In genomic region chr7:127613501-127613900, GRCm38 (mm10) we compare ENCODE assay signal across 8 mouse cellular contexts. TPM values are rescaled to one million over a fixed set of nuclear protein-coding genes. Genes with fewer than 3 reads are reported as not detected.
DNase-seq lines count a peak whose midpoint lies in the region; ATAC-seq lines count a peak whose summit lies in the region.
"Had no signal": no experiment of that assay in that cellular context is flagged by ENCODE, and none has a peak within 500 bp of the region (broad histone marks: within the 10 kb centered on the region; RNA-seq: fewer than 3 reads in every experiment).

No protein-coding gene starts in this region.

- H3K4me1 ChIP-seq in brown adipose tissue, adult 24 weeks (ENCODE audit: control insufficient read depth, insufficient read depth, insufficient read length, low read length) = peaks cover 7% of the 10 kb centered on the region; the same call in 1 of the 2 replicates
- peaks cover 3% of the 10 kb centered on the region; the same call in 1 of the 2 replicates for H3K4me1 ChIP-seq in embryonic facial prominence, embryonic 11.5 days (ENCODE audit: control insufficient read depth, insufficient read depth, low read length)
- peaks cover 14% of the 10 kb centered on the region for H3K4me1 ChIP-seq in hindbrain, embryonic 16.5 days (ENCODE audit: control insufficient read depth, insufficient read depth, low read depth, low read length)
- H3K4me1 ChIP-seq in liver, embryonic 16.5 days (ENCODE audit: control insufficient read depth, low read depth, low read length) = peaks cover 10% of the 10 kb centered on the region

- H3K27me3 ChIP-seq in embryonic facial prominence, embryonic 11.5 days (ENCODE audit: control insufficient read depth, insufficient read depth, low read length) = no peaks in the 10 kb centered on the region
- no peaks in the 10 kb centered on the region for H3K27me3 ChIP-seq in hindbrain, embryonic 16.5 days (replicated peaks; ENCODE audit: control insufficient read depth, insufficient read depth, low read length)
- peaks cover 14% of the 10 kb centered on the region for H3K27me3 ChIP-seq in liver, embryonic 16.5 days (ENCODE audit: control insufficient read depth, insufficient read depth, low read depth, low read length)

- no peak overlapping the region for H3K9ac ChIP-seq in embryonic facial prominence, embryonic 11.5 days (replicated peaks; ENCODE audit: low read length)
- no peak overlapping the region for H3K9ac ChIP-seq in hindbrain, embryonic 16.5 days (ENCODE audit: low read depth, low read length)
- no peak overlapping the region for H3K9ac ChIP-seq in liver, embryonic 16.5 days (ENCODE audit: low read depth, low read length)

- H3K36me3 ChIP-seq in embryonic facial prominence, embryonic 11.5 days (replicated peaks; ENCODE audit: control insufficient read depth, insufficient read depth, low read depth, low read length) = peaks cover 24% of the 10 kb centered on the region
- H3K36me3 ChIP-seq in hindbrain, embryonic 16.5 days (ENCODE audit: control insufficient read depth, insufficient read depth, low read length) = peaks cover 30% of the 10 kb centered on the region
- peaks cover 18% of the 10 kb centered on the region for H3K36me3 ChIP-seq in liver, embryonic 16.5 days (ENCODE audit: control insufficient read depth, insufficient read depth)

- no peaks in the 10 kb centered on the region for H3K9me3 ChIP-seq in embryonic facial prominence, embryonic 11.5 days (replicated peaks; ENCODE audit: control insufficient read depth, low read length)
- no peaks in the 10 kb centered on the region for H3K9me3 ChIP-seq in hindbrain, embryonic 16.5 days (ENCODE audit: control insufficient read depth, low read length)
- H3K9me3 ChIP-seq in liver, embryonic 16.5 days (replicated peaks; ENCODE audit: control insufficient read depth, low read length) = no peaks in the 10 kb centered on the region

- H3K27ac ChIP-seq in brown adipose tissue, adult 24 weeks (replicated peaks; ENCODE audit: low read depth, low read length) = 0 out of 2 replicates have a peak overlapping the region, but pooled peaks have one; percentile 6
- H3K27ac ChIP-seq in embryonic facial prominence, embryonic 11.5 days (replicated peaks; ENCODE audit: low read depth, low read length) = no peak overlapping the region
- H3K27ac ChIP-seq in hindbrain, embryonic 16.5 days (ENCODE audit: low read depth, low read length) = no peak overlapping the region
- no peak overlapping the region for H3K27ac ChIP-seq in liver, embryonic 16.5 days (ENCODE audit: low read length)

- peak overlapping the region; percentile 95 for H3K4me3 ChIP-seq in brown adipose tissue, adult 24 weeks (ENCODE audit: insufficient read depth, low read depth, low read length)
- H3K4me3 ChIP-seq in embryonic facial prominence, embryonic 11.5 days (ENCODE audit: low read depth, low read length) = 0 out of 2 replicates have a peak overlapping the region, but pooled peaks have one; percentile 77
- no peak overlapping the region; the same call in 1 of the 2 replicates for H3K4me3 ChIP-seq in hindbrain, embryonic 16.5 days (ENCODE audit: low read length)
- no peak overlapping the region; the same call in 1 of the 2 replicates for H3K4me3 ChIP-seq in liver, embryonic 16.5 days (ENCODE audit: low read depth, low read length)

- peak overlapping the region; percentile 81 for H3K4me2 ChIP-seq in embryonic facial prominence, embryonic 11.5 days (ENCODE audit: low read depth, low read length)
- H3K4me2 ChIP-seq in hindbrain, embryonic 16.5 days (ENCODE audit: low read length) = peak overlapping the region; percentile 91
- peak overlapping the region; percentile 90; the same call in 1 of the 2 replicates for H3K4me2 ChIP-seq in liver, embryonic 16.5 days (ENCODE audit: low read depth, low read length)

- ATAC-seq in embryonic facial prominence, embryonic 11.5 days (replicated peaks; ENCODE audit: insufficient number of reproducible peaks, low FRiP score, low TSS enrichment, low read depth) = no peak
- no peak for ATAC-seq in hindbrain, embryonic 16.5 days
- ATAC-seq in liver, embryonic 16.5 days (ENCODE audit: low read depth) = no peak

- WGBS in embryonic facial prominence, embryonic 11.5 days = 80% methylated on average over 8 of the region's 8 CpGs
- 88% methylated on average over 8 of the region's 8 CpGs for WGBS in hindbrain, embryonic 16.5 days
- WGBS in liver, embryonic 16.5 days (ENCODE audit: insufficient replicate concordance) = 78% methylated on average over 8 of the region's 8 CpGs

- DNase-seq in embryonic facial prominence, embryonic 11.5 days (ENCODE audit: low spot score) = no peak
- no peak for DNase-seq in ovary, adult 18-20 months (ENCODE audit: low spot score)
- no peak for DNase-seq in gastrocnemius, adult 8-10 months (ENCODE audit: low spot score in 2 of 2)
- no peak for DNase-seq in adrenal gland, adult 18-20 months (ENCODE audit: low spot score in 2 of 2)
- DNase-seq: cerebellum, adult 18-20 months had no signal

RNA-seq across cellular contexts. Expression of gene Zfp629, which starts 2.1 kb away (rescaled TPM):
- 6.6 and 7.5 TPM in 2 replicates for polyA plus RNA-seq in brown adipose tissue, adult 24 weeks (2012; ENCODE audit: insufficient read depth, insufficient read length, missing spikeins)
- polyA plus RNA-seq in embryonic facial prominence, embryonic 11.5 days (2014; fragmentation: Nextera tagmentation; extraction: Ambion mirVana) = 27.3 and 27.5 TPM in 2 replicates
- 15.0 and 20.7 TPM in 2 replicates for polyA plus RNA-seq in hindbrain, embryonic 16.5 days (2015; fragmentation: Nextera tagmentation; extraction: Ambion mirVana)
- 1.4 and 2.1 TPM in 2 replicates for polyA plus RNA-seq in liver, embryonic 16.5 days (2015; fragmentation: Nextera tagmentation; extraction: Ambion mirVana)
- 1 to 10 TPM; 6.8 to 7.8 (median 7.4) TPM for total RNA-seq in gastrocnemius, adult 8-10 months (2022)
- total RNA-seq in adrenal gland, adult 18-20 months (2021) = 10 to 100 TPM; 16.4 to 16.5 TPM

RNA-seq across cellular contexts. Expression of gene Rnf40, which starts 24.9 kb away (rescaled TPM):
- polyA plus RNA-seq in brown adipose tissue, adult 24 weeks (2012; ENCODE audit: insufficient read depth, insufficient read length, missing spikeins) = 14.7 and 19.4 TPM in 2 replicates
- 31.7 and 31.8 TPM in 2 replicates for polyA plus RNA-seq in embryonic facial prominence, embryonic 11.5 days (2014; fragmentation: Nextera tagmentation; extraction: Ambion mirVana)
- polyA plus RNA-seq in hindbrain, embryonic 16.5 days (2015; fragmentation: Nextera tagmentation; extraction: Ambion mirVana) = 38.0 and 48.1 TPM in 2 replicates
- 17.5 and 18.0 TPM in 2 replicates for polyA plus RNA-seq in liver, embryonic 16.5 days (2015; fragmentation: Nextera tagmentation; extraction: Ambion mirVana)
- total RNA-seq in gastrocnemius, adult 8-10 months (2022) = 10 to 100 TPM; 28.6 to 32.3 (median 30.6) TPM
- total RNA-seq in adrenal gland, adult 18-20 months (2021) = 10 to 100 TPM; 54.1 to 64.1 TPM

RNA-seq across cellular contexts. Expression of gene Ccdc189, which starts 25.1 kb away (rescaled TPM):
- polyA plus RNA-seq in brown adipose tissue, adult 24 weeks (2012; ENCODE audit: insufficient read depth, insufficient read length, missing spikeins) = 4.5 and 6.0 TPM in 2 replicates
- polyA plus RNA-seq in embryonic facial prominence, embryonic 11.5 days (2014; fragmentation: Nextera tagmentation; extraction: Ambion mirVana) = 13.6 and 14.1 TPM in 2 replicates
- 11.6 and 13.3 TPM in 2 replicates for polyA plus RNA-seq in hindbrain, embryonic 16.5 days (2015; fragmentation: Nextera tagmentation; extraction: Ambion mirVana)
- 5.9 and 6.5 TPM in 2 replicates for polyA plus RNA-seq in liver, embryonic 16.5 days (2015; fragmentation: Nextera tagmentation; extraction: Ambion mirVana)
- total RNA-seq in gastrocnemius, adult 8-10 months (2022) = 1 to 10 TPM; 2.0 to 2.6 (median 2.2) TPM
- 1 to 10 TPM; 8.4 to 8.5 TPM for total RNA-seq in adrenal gland, adult 18-20 months (2021)

RNA-seq across cellular contexts. Expression of gene Phkg2, which starts 40.4 kb away (rescaled TPM):
- polyA plus RNA-seq in brown adipose tissue, adult 24 weeks (2012; ENCODE audit: insufficient read depth, insufficient read length, missing spikeins) = 15.9 and 17.1 TPM in 2 replicates
- polyA plus RNA-seq in embryonic facial prominence, embryonic 11.5 days (2014; fragmentation: Nextera tagmentation; extraction: Ambion mirVana) = 42.9 and 45.8 TPM in 2 replicates
- 60.5 and 60.9 TPM in 2 replicates for polyA plus RNA-seq in hindbrain, embryonic 16.5 days (2015; fragmentation: Nextera tagmentation; extraction: Ambion mirVana)
- polyA plus RNA-seq in liver, embryonic 16.5 days (2015; fragmentation: Nextera tagmentation; extraction: Ambion mirVana) = 19.7 and 21.1 TPM in 2 replicates
- total RNA-seq in gastrocnemius, adult 8-10 months (2022) = 10 to 100 TPM in 1 of 4 experiments, 1 to 10 TPM in 3; 8.0 to 10.6 (median 8.4) TPM
- 10 to 100 TPM; 37.1 to 38.0 TPM for total RNA-seq in adrenal gland, adult 18-20 months (2021)

RNA-seq across cellular contexts. Expression of gene Tmem265, which starts 52.3 kb away (rescaled TPM):
- polyA plus RNA-seq in brown adipose tissue, adult 24 weeks (2012; ENCODE audit: insufficient read depth, insufficient read length, missing spikeins) = 2.0 TPM in 1 of 2 replicates, not detected in the other
- polyA plus RNA-seq in embryonic facial prominence, embryonic 11.5 days (2014; fragmentation: Nextera tagmentation; extraction: Ambion mirVana) = 4.8 and 5.7 TPM in 2 replicates
- polyA plus RNA-seq in hindbrain, embryonic 16.5 days (2015; fragmentation: Nextera tagmentation; extraction: Ambion mirVana) = 4.3 and 6.2 TPM in 2 replicates
- polyA plus RNA-seq in liver, embryonic 16.5 days (2015; fragmentation: Nextera tagmentation; extraction: Ambion mirVana) = 2.9 and 4.3 TPM in 2 replicates
- not detected for total RNA-seq in gastrocnemius, adult 8-10 months (2022)
- not detected for total RNA-seq in adrenal gland, adult 18-20 months (2021)

Comparison
In these comparisons a context has a peak if more than half of its experiments do, and no peak if none do; other contexts are left out.
1. H3K4me3 ChIP-seq: peak in brown adipose tissue, adult 24 weeks (single experiment) and embryonic facial prominence, embryonic 11.5 days (single experiment); none in hindbrain, embryonic 16.5 days (single experiment) and liver, embryonic 16.5 days (single experiment).
2. Peak in every context shown above with its lines, with median percentiles within 50 percentile points of each other: H3K4me2 ChIP-seq.